Mouse (Mus musculus) kidney, postnatal 10 days (tissue): ENCODE measurements at regions not wholly inside any gene's neighbourhood (a gene's known extent, or its start where the extent isn't known, plus 50 kb on each side); places are given as distances from the start of the nearest gene placed in this dataset.

ENCODE experiments used
- DNase-seq: peaks from one replicate; pipeline ENCODE4 v3.0.0; 2021; ENCODE audit warnings: mixed read lengths

DNA sequence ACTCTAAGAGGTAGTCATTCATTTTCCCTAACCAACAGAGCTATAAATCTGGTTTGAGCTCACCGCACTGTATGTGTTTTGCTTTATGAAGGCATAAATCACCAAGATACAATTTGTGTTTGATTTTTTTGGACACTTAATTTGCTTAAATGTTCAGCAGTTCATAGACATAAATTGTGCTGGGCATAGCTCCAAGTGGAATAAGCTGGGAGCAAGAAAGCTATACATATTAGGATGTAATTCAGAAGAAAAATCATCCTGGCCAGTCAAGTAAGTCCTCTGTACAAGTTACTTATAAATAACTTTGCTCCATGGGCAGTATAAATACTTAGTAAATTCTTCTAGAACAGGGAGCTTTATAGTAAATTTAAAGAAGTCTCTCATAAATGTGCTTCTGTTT lies 267.0 kb upstream of the Atp5g3 start:
- DNase-seq = no peak

DNA sequence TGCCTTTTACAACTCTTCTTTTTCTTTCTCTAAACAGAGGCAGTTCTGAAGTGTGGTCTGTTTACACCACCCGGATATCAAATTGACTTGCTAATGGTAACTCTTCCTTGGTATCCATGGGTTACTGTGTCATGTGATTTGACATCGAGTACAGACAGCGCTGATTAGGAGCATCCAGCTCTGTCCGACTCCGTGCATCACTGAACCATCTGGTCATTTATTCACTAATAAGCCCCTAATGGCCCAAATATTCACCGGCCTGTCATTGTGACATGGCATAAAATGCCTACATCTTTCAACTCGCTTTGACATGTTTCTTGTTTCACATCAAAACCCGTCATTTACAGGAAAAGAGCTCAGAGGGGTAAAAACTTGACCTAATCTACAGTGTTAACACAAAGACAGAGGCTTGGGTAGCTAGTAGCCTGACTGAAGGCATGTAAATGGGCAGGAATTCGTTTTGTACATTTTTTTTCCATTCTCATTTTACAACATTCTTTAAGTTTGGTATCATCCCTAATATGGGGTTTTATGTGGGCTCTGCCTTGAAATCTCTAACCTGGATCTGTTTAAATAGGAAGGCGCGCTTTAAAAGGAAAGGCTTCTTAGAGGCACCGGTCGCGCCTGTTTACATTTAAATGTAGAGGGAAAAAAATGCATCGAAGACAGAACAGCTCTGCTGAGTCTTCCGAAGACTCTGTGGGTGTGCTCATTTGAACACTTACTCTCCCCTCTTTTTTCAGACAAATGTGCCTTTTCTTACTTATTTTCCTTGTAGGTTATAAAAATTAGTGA lies 257.8 kb upstream of the Atp5g3 start:
- DNase-seq = no peak

DNA sequence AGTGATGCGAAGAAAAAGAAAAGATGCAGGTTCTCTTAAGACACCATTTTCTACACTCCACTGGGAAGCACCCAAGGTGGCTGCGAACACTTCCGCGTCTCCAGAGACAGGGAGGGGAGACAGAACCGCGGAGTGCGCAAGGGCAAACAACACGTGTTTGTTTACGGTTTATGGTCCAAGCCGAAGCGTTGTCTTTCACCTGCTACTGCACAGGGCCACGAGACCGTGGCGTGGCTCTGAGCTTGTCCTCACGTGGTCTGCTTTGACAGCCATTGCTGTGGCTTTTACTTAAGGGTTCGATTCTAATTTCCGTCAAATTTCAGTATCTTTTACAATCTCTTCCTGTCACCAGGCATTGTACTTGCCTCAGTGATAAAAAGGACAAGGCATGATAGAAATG lies 257.2 kb upstream of the Atp5g3 start:
- DNase-seq = no peak

DNA sequence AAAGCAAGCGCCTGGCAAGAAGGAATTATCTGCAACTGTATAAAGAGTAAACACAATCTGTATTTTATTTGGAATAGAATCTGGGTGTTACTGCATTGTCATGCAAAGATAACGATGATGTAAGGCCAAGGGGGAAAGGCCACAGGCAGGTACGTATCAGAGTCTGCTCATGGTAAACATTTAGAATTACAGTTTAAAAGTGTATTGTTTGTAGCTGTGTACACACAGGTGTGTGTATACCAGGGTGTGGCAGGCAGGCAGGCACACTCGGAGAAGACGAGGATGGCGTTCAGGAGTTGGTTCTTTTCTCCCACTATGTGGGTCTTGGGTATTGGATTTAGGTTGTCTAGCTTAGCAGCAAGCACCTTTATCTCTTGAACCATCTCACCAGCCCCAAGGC lies 242.9 kb upstream of the Atp5g3 start:
- no peak for DNase-seq

DNA sequence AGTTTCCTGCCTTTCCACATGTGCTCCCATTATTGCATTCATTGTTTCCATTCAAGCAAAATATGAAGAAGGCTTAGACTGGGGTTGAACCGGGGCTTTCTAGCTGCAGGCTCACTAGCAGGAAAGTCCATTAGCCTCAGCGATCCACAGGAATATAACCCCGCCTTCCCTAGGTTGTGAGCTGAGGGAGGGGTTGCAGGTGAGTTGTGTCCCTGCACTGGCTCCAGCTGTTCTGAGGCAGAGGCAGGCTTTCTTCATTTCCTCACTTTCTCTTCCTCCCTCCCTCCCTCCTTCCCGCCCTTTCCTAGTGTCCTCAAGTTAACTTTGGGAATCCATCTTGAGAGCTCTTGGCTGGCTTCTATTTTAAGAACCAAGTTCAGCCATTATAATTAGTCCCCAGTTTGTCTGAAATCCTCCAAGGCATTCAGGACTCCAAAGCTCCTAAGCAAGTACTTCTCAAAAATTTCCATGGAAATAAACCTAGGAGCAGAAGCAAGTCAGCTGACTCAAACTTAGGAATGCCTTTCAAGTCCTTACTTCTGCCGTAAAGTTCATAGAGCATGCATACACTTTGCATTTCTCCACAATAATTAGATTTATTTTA lies 242.2 kb upstream of the Atp5g3 start:
- no peak for DNase-seq

DNA sequence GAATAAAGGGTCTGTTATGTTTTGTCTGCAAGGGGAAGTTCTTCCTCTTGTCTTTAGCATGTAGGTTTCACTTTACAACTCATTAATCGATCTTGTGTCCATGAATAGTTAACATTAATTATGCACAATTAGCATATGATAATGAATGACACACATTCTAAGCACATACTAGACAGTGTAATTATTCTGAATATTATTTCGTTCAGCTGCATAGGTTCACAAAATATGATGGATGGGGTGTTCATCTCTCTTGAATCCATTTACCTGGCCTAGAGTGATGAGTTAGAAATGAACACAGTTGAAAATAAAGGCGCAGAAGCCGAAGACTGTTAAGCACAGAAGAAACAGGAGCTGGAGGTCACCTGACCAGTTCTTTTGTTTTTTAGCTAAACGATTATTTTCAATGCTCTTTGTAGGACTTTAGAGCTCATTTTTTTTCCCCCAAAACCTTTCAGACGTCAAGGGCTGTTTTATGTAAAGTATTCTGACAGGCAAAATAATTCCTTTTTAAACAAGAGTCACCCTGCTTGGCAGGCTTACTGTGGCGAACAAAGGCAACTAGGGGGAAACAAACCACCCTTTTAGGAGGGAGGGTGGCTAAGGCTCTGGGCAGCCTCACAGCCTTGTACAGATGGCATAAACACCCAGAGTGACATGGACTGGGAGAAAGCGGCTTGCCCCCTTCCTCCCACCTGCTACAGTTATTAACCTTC lies 241.6 kb upstream of the Atp5g3 start:
- no peak for DNase-seq

DNA sequence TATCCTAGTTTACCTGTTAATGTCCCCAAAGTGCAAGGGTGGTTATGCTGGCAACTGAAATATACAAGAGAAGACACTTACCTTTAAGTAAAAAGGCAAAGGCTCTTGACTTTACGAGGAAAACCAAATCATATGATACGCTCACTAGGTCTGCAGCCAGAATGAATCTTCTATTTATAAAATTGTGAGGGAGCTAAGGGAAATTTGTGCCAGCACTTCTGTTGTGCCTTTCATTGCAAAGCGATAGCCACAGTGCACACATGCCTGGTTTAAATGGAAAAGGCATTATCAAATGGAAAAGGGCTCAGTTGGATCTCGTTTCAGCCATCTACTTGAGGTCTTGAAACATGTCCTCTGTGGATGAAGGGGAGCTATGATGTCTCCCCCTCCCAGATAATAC lies 236.1 kb upstream of the Atp5g3 start:
- DNase-seq = no peak

DNA sequence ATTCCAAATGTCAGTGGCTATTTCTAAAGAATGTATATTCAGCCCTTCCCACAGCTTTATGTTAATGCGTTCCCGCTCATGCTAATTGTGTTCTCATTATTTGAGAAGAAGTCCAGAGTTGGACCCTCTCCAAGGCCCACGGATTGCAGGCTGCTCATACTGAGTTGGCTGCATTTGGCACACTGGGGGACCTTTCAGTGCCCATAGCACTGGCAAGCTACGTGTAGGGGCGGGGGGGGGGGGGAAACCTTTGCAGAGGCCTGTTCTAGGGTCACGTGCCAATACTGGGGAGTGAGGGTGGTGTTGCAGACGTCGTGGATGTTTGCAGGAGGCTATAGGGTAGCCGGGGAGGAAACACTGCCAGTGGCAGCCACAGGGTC lies 225.5 kb upstream of the Atp5g3 start:
- DNase-seq = peak; percentile 37

DNA sequence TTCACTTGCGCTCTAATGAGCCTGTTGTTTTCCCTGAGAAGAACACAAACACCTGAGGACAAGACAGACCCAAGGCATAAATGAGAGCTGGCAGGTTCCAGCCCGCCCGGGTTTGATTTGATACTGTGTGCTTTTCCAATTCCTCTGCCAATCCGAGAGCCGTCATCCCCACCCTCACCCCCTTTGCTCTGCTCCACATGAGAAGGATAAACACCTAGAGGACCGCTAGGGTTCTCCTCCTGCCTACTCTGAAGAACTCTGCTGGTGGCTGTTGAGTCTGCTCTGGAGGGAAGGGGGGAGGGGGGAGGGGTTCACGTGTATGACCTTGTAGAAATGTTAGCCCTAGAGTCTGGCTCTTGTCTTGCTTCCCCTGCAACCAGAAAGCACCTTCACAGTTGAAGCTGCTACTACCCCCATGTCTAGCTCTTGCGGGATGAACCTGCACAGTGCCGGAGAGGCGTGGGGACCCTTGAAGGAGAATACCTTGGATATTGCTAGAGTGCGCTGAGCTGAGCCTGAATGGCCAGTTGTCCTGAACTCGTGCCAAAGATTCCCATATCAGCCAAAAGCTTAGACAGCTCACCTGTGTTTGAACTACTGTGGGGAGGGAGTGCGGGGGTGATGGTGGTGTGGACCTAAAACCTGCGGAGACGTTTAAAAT lies 225.0 kb upstream of the Atp5g3 start:
- DNase-seq = no peak

DNA sequence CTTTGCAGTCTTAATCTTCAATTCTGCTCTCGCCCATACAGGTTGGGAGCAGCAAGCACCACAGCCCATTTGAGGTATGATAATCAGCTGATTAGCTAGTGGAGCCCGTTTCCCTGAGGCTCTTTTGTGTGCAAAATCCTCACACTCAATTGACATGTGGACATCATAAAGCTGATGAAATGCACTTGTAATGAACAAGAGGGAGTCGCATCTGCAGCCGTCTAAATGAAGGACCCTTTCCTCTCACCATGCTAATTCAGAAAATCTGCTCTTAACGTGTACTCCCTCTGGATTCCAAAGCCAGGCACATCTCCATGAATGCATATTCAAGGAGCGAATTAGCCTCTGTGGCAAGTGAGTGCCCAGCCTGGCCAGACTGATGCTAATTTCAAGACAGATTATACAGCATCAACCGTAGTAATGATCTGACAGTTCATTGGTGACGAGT lies 219.0 kb upstream of the Atp5g3 start:
- no peak for DNase-seq

DNA sequence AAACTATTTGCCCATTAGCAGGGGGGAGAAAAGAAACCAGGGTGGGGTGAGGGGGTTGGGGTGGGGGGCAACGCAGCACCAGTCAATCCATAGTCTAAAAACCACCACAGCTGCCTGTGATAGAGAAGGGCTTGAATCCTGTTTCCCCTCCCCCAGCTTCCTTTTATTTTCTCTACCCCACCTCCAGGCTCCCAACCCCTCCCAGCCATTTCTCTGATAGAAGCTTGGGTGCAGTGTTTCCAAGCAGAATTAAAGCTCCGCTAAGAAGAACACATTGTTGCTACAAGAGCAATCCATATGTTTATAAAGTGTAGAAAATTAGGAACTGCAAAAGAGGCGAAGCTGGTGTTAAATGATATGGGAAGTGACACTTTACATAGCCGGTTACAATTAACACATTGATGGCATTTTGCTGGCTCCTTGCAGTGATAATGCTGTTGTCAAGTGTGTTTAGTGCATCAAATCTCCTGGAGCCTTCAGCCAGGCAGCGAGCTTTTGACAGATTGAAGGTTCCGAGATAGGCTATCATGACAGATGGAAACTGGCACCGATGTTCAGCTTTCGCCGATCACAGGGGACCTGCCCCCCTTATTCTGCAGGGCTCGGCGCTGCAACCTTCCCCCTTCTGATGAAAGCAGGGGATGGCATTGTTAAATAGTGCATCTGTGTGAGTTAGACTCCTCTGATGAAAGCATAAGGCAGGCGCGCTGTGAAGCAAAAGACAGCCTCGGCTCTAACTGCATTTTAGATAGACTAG lies 217.8 kb upstream of the Atp5g3 start:
- DNase-seq = no peak

DNA sequence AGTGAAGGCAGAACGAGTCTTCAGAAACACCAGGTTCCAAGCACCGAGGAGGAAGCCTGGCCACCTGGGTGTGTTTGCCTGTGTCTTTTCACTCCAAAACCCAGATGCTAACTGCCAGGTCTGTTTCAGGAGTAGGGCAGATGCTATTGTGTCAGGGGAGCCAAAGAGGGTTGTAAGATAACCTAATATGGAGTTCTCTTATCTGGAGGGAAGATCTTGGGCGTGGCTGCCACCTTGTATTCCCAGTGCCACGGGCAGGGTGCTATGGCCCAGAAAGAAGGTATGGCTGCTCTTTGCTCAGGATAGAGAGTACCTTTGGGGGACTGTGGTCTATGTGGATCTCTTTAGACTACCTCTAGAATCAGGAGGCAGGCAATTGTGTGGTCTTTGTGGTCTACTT lies 216.0 kb upstream of the Atp5g3 start:
- no peak for DNase-seq

DNA sequence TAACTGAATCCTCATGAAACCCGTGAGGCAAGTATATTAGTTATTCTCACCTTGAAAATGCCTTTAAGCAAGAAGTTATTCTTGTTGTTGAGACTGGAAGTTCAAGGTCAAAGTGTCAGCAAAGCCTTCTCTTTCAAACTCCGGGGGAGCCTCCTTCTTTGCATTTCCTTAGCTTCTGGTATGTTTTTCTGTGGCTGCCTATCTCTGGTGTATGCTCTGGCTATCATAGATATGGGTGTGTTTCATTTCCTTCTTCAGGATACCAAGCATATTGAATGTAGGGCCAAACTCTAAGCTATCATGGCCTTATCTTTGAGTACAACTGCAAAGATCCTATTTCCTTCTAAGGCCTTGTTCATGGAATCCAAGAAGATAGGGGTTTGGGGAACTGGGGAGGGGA lies 213.1 kb upstream of the Atp5g3 start:
- no peak for DNase-seq

DNA sequence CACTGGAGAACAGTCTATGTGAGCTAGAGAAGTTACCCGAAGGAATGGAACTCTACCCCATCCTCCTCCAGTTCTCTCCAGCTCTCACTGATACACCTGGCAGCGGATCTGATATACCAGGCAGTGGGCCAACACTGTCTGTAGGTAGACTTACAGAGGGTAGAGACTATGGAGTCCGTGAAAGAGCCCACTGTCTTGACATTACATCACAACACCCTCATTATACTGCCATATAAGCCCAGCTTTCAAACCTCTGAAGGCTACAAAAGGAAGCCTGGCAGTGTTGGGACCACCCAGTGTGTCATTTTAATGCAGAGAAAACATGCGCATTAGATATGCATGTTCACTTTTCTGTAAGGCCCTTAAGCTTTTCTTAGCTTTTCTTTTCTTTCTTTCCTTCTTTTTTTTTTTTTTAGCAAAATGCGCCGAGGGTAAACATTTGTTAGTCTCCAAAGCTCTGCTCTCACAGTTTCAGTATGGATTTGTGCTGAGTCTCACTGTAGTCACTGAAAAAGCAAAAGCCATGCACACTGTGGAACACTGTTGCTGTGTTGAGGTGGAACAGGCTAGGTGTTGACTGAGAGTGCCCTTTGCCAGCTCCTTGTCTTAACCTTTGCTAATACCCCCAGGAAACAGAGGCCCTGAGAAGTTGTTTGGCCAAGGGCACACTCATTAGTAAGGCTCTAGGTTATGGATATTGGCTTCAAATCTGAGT lies 212.4 kb upstream of the Atp5g3 start:
- DNase-seq = no peak

DNA sequence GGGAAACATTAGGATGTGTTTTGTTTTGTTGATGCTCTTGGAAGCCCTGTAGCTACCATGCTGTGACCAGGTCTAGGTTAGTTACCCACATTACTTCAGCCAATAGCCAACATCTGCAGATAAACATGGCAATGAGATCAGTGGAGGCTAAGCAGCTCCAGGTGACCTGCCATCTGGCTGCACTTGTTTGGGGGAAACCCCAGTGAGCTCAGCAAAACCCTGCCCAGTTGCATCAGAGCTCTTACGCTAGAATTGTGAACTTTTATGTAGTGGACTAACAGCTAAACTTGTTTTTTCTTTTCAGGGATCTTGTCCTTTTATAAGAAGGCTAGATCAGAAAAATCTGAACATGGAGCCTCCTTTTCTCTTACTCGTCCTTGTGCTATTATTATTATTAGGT lies 211.8 kb upstream of the Atp5g3 start:
- DNase-seq = no peak

DNA sequence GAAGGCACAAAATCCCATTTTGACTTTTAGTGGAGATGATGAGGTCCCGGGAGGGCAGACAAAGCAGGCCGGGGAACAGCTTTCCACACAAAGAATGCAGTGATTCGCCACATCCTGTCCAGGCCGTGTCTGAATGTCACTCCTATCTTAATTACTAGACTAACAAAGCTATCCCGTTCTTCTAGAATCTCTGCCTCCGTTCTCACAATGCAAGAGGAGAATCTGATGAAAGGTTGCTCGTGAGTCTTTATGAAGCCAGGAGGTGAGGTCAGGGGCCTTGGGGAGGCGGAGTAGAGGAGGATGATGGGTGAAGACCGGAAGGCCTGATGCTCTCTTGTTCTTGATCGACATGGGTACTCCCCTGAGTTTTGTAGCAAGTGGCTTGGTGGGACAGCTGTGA lies 208.9 kb upstream of the Atp5g3 start:
- peak; percentile 18 for DNase-seq

DNA sequence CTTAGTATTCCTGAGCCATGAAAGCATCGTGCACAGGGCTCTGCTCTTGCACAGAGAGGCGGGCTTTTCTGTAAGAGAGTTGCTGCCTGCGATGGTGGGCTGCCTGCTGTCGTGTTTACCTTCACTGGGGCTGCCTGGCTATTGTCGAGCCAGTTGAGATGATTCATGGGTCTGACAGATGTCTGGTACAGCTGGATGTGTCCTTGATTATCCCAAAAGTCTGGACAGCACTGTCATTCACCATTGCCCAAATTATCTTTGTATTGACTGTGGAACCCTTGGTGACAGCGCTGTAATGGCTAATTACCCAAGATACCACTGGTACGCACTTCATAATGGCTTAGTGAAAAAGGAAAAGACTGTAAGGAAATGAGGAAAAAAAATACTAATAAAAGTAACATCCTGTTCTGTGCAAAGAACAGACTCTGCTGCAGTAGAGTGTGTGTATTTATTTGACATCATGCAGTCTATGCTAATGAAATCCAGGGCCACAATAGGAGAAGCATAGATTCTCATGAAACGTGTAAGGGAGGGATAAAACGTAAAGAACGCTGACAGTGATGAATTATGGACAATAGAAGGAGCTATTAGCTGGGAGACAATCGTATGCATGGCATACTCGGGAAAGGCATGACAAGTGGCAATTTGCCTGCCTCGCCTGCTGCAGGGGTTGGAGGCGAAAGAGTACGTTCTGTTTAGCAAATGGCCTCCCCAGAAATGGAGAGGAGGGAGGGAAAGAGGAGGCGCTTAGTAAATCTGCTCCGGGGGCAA lies 208.2 kb upstream of the Atp5g3 start:
- DNase-seq = no peak

DNA sequence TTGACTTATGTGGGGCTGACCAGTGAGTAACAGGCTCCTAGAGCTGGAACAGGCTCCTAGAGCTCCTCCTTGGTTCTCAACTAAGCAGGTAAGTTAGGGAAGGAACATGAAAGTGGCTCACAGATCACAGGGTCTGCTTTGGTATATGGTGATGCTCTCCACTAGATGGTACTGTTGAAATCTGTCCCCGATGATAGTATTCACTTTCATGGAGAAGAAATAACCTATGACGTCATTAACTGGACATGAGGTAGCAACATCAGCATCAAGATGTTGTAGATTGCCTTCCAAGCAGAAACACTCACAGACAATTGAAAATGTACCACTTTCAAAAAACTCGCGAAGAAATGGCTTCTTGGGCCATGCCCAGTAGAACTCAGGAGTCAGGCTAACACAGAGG lies 195.3 kb upstream of the Atp5g3 start:
- DNase-seq = no peak

DNA sequence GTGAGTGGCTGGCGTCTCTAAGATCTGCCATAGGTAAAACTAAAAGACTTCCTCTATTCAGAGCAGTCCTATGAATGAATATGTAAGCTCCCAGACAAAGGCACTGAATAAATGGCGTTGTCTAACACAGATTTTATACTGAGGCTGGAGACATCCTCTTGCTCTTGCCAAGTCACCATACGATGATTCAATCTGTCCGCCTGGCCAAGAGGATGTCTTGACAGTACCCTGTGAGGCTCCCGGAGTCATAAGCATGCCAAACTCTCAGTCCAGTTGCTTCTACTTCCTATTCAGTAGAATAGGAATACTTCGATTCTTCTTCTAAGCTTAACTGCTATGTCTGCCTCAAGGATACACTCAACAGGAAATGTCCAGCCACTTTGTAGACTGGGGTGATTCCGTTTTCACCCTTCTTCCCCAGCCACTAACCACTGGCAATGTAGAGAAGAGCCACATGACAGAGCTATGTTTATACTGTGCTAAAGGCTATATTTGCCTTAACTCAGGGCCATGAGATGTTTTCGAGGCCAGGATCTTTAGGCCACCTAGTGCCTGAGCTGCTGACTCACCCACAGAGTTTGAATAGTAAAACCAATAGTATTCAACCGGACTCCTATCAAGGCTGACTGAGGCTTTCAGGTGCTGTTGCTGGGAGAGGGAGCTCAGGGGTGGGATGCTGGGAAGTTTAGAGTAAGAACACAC lies 188.7 kb upstream of the Atp5g3 start:
- no peak for DNase-seq

DNA sequence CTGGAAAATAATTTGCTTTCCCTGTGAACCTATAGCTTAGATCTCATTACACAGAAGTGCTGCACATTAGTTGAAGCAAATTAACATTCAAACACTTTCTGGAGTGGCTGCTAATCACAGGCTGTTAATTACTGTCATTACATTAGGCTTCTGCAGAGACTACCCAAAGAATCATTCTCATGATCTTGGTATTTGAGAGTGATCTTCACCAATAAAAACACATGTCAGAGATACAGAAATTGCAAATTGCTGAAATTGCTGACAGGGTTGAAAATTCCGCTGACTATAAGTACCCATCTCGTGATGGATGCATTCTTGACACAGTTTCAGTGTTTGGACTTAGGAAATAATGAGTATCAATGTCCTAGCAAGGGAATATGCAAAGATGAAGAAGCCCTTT lies 185.7 kb upstream of the Atp5g3 start:
- DNase-seq = no peak

DNA sequence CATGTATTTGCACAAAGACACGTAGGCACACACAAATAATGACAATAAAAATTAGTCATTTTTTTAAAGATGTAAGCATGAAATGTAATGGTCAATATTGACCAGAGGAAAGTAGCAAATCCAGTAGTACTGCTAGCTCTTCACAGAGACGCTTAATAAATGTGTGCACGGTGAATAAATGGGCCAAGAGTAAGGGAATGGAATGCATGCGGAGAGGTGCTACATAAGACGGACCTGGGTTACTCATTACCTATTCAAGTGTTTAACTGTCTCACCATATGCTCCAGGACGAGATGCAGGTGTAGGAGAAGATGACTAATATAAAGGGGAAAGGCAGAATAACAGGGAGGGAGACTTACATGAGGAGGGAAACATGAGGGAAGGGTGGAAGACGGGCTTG lies 182.4 kb upstream of the Atp5g3 start:
- DNase-seq = no peak
